Mouse (Mus musculus): Measurements from ENCODE around the gene Josd2. TPM values are rescaled to one million over a fixed set of nuclear protein-coding genes. Genes with fewer than 3 reads are reported as not detected.

The Josd2 gene
- total and polyA plus RNA-seq, 3 experiments, result 22.1 to 162 (median 55.0) TPM

- Histone ChIP-seq H3K27me3 (ENCODE audit: insufficient read depth, low read length) (peaks cover 26% of the 10 kb centered on the region), H3K4me3 (ENCODE audit: low read depth, low read length) (no peak overlapping the region), H3K9me3 (replicated peaks) (no peaks in the 10 kb centered on the region), H3K36me3 (replicated peaks) (peaks cover 28% of the 10 kb centered on the region), H3K4me1 (ENCODE audit: insufficient read depth, low read depth, low read length) (peaks cover 53% of the 10 kb centered on the region)
- ATAC-seq (ENCODE audit: extremely low read depth, insufficient number of reproducible peaks, low FRiP score, poor library complexity, severe bottlenecking), result no peak
- no peak for DNase-seq (ENCODE audit: low spot score)
- TF ChIP-seq POLR2AphosphoS5 (IDR thresholded peaks at IDR 0.05; ENCODE audit: insufficient replicate concordance, low read depth, low read length) (no peak), TAL1 (conservative IDR thresholded peaks at IDR 0.05; ENCODE audit: low read depth, low read length) (no peak), GATA1 (IDR thresholded peaks at IDR 0.05; ENCODE audit: borderline replicate concordance, low read length) (no peak), CTCF (IDR thresholded peaks at IDR 0.05; ENCODE audit: low read depth, low read length) (no peak), GATA2 (IDR thresholded peaks at IDR 0.05; ENCODE audit: borderline replicate concordance, low read depth, low read length) (no peak)
These were observed 6.6 kb downstream of the Josd2 start for GRCm38 (mm10) chr7:44474419-44474818.

- DNase-seq (ENCODE audit: low spot score) (no peak), ATAC-seq (ENCODE audit: extremely low read depth, insufficient number of reproducible peaks, low FRiP score, poor library complexity, severe bottlenecking) (no peak)
- H3K4me1 ChIP-seq (ENCODE audit: insufficient read depth, low read depth, low read length), result peaks cover 52% of the 10 kb centered on the region
- peaks cover 21% of the 10 kb centered on the region for H3K36me3 ChIP-seq (replicated peaks)
- peaks cover 32% of the 10 kb centered on the region for H3K27me3 ChIP-seq (ENCODE audit: insufficient read depth, low read length)
- TF ChIP-seq POLR2AphosphoS5 (IDR thresholded peaks at IDR 0.05; ENCODE audit: insufficient replicate concordance, low read depth, low read length), result no peak
- TF ChIP-seq TAL1 (conservative IDR thresholded peaks at IDR 0.05; ENCODE audit: low read depth, low read length), result no peak
- no peak for TF ChIP-seq GATA2 (IDR thresholded peaks at IDR 0.05; ENCODE audit: borderline replicate concordance, low read depth, low read length)
- TF ChIP-seq GATA1 (IDR thresholded peaks at IDR 0.05; ENCODE audit: borderline replicate concordance, low read length), result no peak
- no peak for TF ChIP-seq CTCF (IDR thresholded peaks at IDR 0.05; ENCODE audit: low read depth, low read length)
- no peaks in the 10 kb centered on the region for H3K9me3 ChIP-seq (replicated peaks)
- no peak overlapping the region for H3K4me3 ChIP-seq (ENCODE audit: low read depth, low read length)
These were observed 7.3 kb downstream of the Josd2 start for GRCm38 (mm10) chr7:44475046-44475614.

- DNase-seq (ENCODE audit: low spot score) (peak; percentile 70), ATAC-seq (ENCODE audit: extremely low read depth, insufficient number of reproducible peaks, low FRiP score, poor library complexity, severe bottlenecking) (peak; percentile 96)
- Histone ChIP-seq H3K9me3 (replicated peaks) (no peaks in the 10 kb centered on the region), H3K36me3 (replicated peaks) (peaks cover 28% of the 10 kb centered on the region), H3K4me3 (ENCODE audit: low read depth, low read length) (no peak overlapping the region; the same call in 1 of the 2 replicates), H3K4me1 (ENCODE audit: insufficient read depth, low read depth, low read length) (peaks cover 40% of the 10 kb centered on the region), H3K27me3 (ENCODE audit: insufficient read depth, low read length) (peaks cover 21% of the 10 kb centered on the region)
- TF ChIP-seq TAL1 (conservative IDR thresholded peaks at IDR 0.05; ENCODE audit: low read depth, low read length), result peak; percentile 78
- no peak for TF ChIP-seq GATA2 (IDR thresholded peaks at IDR 0.05; ENCODE audit: borderline replicate concordance, low read depth, low read length)
These were observed 15.2 kb downstream of the Josd2 start for GRCm38 (mm10) chr7:44482836-44483435.

GRCm38 (mm10) chr7:44484109-44484508 lies 16.3 kb downstream of the Josd2 start:
- Histone ChIP-seq H3K4me3 (ENCODE audit: low read depth, low read length) (peak overlapping the region; percentile 29; the same call in 1 of the 2 replicates), H3K27me3 (ENCODE audit: insufficient read depth, low read length) (peaks cover 16% of the 10 kb centered on the region), H3K9me3 (replicated peaks) (no peaks in the 10 kb centered on the region), H3K4me1 (ENCODE audit: insufficient read depth, low read depth, low read length) (peaks cover 40% of the 10 kb centered on the region), H3K36me3 (replicated peaks) (peaks cover 39% of the 10 kb centered on the region)
- ATAC-seq (ENCODE audit: extremely low read depth, insufficient number of reproducible peaks, low FRiP score, poor library complexity, severe bottlenecking), result no peak
- DNase-seq (ENCODE audit: low spot score), result no peak
- TF ChIP-seq TAL1 (conservative IDR thresholded peaks at IDR 0.05; ENCODE audit: low read depth, low read length) (no peak), GATA2 (IDR thresholded peaks at IDR 0.05; ENCODE audit: borderline replicate concordance, low read depth, low read length) (no peak), POLR2AphosphoS5 (IDR thresholded peaks at IDR 0.05; ENCODE audit: insufficient replicate concordance, low read depth, low read length) (no peak), GATA1 (IDR thresholded peaks at IDR 0.05; ENCODE audit: borderline replicate concordance, low read length) (no peak), CTCF (IDR thresholded peaks at IDR 0.05; ENCODE audit: low read depth, low read length) (no peak)

- no peak overlapping the region for H3K4me3 ChIP-seq (ENCODE audit: low read depth, low read length)
- ATAC-seq (ENCODE audit: extremely low read depth, insufficient number of reproducible peaks, low FRiP score, poor library complexity, severe bottlenecking), result no peak
- DNase-seq (ENCODE audit: low spot score), result peak; percentile 37
These were observed 17.2 kb downstream of the Josd2 start for GRCm38 (mm10) chr7:44484841-44485571.

GRCm38 (mm10) chr7:44485572-44486195 lies 17.9 kb downstream of the Josd2 start:
- ATAC-seq (ENCODE audit: extremely low read depth, insufficient number of reproducible peaks, low FRiP score, poor library complexity, severe bottlenecking) (no peak), DNase-seq (ENCODE audit: low spot score) (no peak)
- no peak overlapping the region for H3K4me3 ChIP-seq (ENCODE audit: low read depth, low read length)
- TF ChIP-seq GATA2 (IDR thresholded peaks at IDR 0.05; ENCODE audit: borderline replicate concordance, low read depth, low read length), result no peak
- no peak for TF ChIP-seq POLR2AphosphoS5 (IDR thresholded peaks at IDR 0.05; ENCODE audit: insufficient replicate concordance, low read depth, low read length)
- no peak for TF ChIP-seq GATA1 (IDR thresholded peaks at IDR 0.05; ENCODE audit: borderline replicate concordance, low read length)
- TF ChIP-seq TAL1 (conservative IDR thresholded peaks at IDR 0.05; ENCODE audit: low read depth, low read length), result no peak
- TF ChIP-seq CTCF (IDR thresholded peaks at IDR 0.05; ENCODE audit: low read depth, low read length), result no peak
- no peaks in the 10 kb centered on the region for H3K9me3 ChIP-seq (replicated peaks)
- peaks cover 3% of the 10 kb centered on the region for H3K27me3 ChIP-seq (ENCODE audit: insufficient read depth, low read length)
- peaks cover 54% of the 10 kb centered on the region for H3K36me3 ChIP-seq (replicated peaks)
- H3K4me1 ChIP-seq (ENCODE audit: insufficient read depth, low read depth, low read length), result peaks cover 34% of the 10 kb centered on the region

More at GRCm38 (mm10) chr7:44484841-44485571, 17.2 kb downstream of the Josd2 start:
- H3K36me3 ChIP-seq (replicated peaks), result peaks cover 47% of the 10 kb centered on the region
- H3K27me3 ChIP-seq (ENCODE audit: insufficient read depth, low read length), result peaks cover 7% of the 10 kb centered on the region
- no peak for TF ChIP-seq GATA1 (IDR thresholded peaks at IDR 0.05; ENCODE audit: borderline replicate concordance, low read length)
- no peak for TF ChIP-seq GATA2 (IDR thresholded peaks at IDR 0.05; ENCODE audit: borderline replicate concordance, low read depth, low read length)
- peak; percentile 100 for TF ChIP-seq CTCF (IDR thresholded peaks at IDR 0.05; ENCODE audit: low read depth, low read length)
- no peaks in the 10 kb centered on the region for H3K9me3 ChIP-seq (replicated peaks)
- peaks cover 34% of the 10 kb centered on the region for H3K4me1 ChIP-seq (ENCODE audit: insufficient read depth, low read depth, low read length)

All from G1E (cell line).